Mouse (Mus musculus) bone marrow macrophage, adult 2 months (primary cell): ENCODE measurements around the gene Xpnpep1.

Experiments used
- CTCF ChIP-seq: IDR thresholded peaks from 2 replicates; pipeline ENCODE4 v1.5.1; 2012; ENCODE audit warnings: low read depth, mild to moderate bottlenecking, low read length, moderate library complexity
- POLR2A ChIP-seq: IDR thresholded peaks from 2 replicates; pipeline ENCODE4 v1.6.1; 2012; ENCODE audit warnings: mild to moderate bottlenecking, low read depth, low read length, borderline replicate concordance

DNA sequence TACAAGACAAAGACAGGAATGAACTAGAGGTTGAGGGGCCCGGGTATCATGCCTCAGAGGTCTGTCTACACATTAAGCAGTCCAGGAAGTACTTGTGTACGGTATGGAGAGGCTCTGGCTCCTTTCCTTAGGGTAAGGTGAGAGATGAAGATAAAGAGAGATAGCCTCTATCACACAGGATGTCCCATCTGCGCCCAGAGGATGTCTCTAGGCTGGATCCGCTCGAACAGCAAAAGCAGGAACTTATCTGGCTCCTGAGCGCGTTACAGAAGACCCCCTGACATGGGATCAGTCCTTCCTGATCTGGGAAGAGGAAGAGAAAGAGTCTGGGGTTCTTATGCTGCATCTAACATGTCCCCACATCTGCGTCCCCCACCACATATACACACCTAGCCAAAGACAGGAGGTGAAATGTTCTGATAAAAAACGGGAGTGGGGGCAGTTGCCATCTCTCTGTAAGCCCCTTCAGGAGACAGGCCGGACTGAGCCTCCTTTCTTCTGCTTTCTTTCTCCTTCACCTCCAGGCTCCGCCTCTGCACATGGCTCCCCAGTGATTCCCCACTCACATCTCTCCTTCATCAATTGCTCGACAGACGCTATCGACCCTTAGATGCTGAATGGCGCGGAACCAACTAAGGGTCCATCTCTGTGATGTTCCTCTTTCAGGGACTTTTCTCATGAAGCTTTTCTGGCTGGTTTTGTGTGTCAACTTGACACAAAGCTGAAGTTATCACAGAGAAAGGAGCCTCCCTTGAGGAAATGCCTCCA, 19.5 kb upstream of the Xpnpep1 start:
- no peak for TF ChIP-seq CTCF
- TF ChIP-seq POLR2A: no peak
